Mouse (Mus musculus): ENCODE data around the gene Smc1b. TPM values are rescaled to one million over a fixed set of nuclear protein-coding genes. Genes with fewer than 3 reads are reported as not detected.

Smc1b gene
- polyA plus RNA-seq, 1 experiment = 0.02 TPM

DNA sequence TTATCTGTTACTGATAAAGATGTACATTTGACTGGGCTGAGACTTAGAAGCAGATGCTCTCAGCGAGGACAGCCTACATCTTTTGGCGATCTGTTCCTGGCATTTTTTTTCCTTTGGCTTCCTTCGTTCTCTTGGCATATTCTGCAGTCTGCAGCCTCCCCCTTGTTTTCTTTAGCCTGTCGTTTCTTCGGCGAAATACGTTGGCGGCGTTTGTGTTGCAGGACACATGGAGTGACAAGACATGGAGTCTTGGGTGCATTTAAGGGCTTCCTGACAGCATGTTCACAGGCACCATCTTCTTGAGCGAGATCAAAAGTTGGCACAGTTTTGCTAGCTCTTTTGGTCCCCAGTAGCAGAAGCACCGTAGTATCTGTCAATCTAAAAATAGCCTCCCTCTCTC is 116.0 kb downstream of the Smc1b start:
- peaks cover 36% of the 10 kb centered on the region for H3K27me3 ChIP-seq (ENCODE audit: control insufficient read depth, insufficient read depth, insufficient read length)
- no peak for TF ChIP-seq USF1 (IDR thresholded peaks at IDR 0.05; ENCODE audit: low read depth)
- TF ChIP-seq MYOG (IDR thresholded peaks at IDR 0.05; ENCODE audit: control insufficient read depth in 1 of 3, insufficient read depth in 1 of 3, insufficient read length in 2 of 3, low read depth in 2 of 3) = no peak
- no peak overlapping the region for H3ac ChIP-seq (ENCODE audit: control insufficient read depth, insufficient read length)
- H3K79me2 ChIP-seq (ENCODE audit: control insufficient read depth, insufficient read depth) = no peaks in the 10 kb centered on the region
- no peak overlapping the region for H3K4me2 ChIP-seq (ENCODE audit: low read depth)
- no peaks in the 10 kb centered on the region for H3K36me3 ChIP-seq (ENCODE audit: control insufficient read depth, insufficient read depth)
- no peak overlapping the region for H3K4me3 ChIP-seq

Other genes starting within 250 kb of the Smc1b start
- 0.10 TPM for gene Gm29666, start 211.9 kb downstream of the Smc1b start, polyA plus RNA-seq (2012; fragmentation: generic; extraction: Trizol)
- 31.0 TPM for gene Nup50, start 208.6 kb downstream of the Smc1b start, polyA plus RNA-seq (2012; fragmentation: generic; extraction: Trizol)
- gene 5031439G07Rik, start 143.4 kb downstream of the Smc1b start, polyA plus RNA-seq (2012; fragmentation: generic; extraction: Trizol) = 44.0 TPM
- not detected for gene Upk3a, start 114.8 kb downstream of the Smc1b start, polyA plus RNA-seq (2012; fragmentation: generic; extraction: Trizol)
- 16.0 TPM for gene Fam118a, start 103.0 kb downstream of the Smc1b start, polyA plus RNA-seq (2012; fragmentation: generic; extraction: Trizol)
- gene Ribc2, start 114 bp upstream of the Smc1b start, polyA plus RNA-seq (2012; fragmentation: generic; extraction: Trizol) = not detected
- 13.4 TPM for gene Fbln1, start 74.0 kb upstream of the Smc1b start, polyA plus RNA-seq (2012; fragmentation: generic; extraction: Trizol)
- 216 TPM for gene Atxn10, start 204.3 kb upstream of the Smc1b start, polyA plus RNA-seq (2012; fragmentation: generic; extraction: Trizol)